Mouse (Mus musculus): Measurements from ENCODE around the gene Prkcq.

The Prkcq gene

DNA sequence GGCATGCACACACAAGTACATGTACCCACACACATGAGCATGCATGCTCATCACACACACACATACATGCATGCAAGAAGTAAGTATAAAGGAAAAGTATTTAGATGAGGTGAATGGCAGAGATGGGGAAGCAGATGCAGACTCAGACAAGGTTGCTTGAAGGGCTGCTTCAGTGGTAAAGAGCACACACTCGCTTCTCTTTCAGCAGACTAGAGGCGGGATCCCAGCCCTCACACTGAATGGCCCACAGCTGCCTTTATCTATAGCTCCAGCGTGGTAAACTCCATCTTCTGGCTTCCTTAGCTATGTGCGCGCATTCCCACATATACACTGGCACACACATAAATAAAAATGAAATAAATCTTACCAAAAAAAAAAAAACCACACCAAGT, 53.6 kb downstream of the Prkcq start:
- DNase-seq: no peak

DNA sequence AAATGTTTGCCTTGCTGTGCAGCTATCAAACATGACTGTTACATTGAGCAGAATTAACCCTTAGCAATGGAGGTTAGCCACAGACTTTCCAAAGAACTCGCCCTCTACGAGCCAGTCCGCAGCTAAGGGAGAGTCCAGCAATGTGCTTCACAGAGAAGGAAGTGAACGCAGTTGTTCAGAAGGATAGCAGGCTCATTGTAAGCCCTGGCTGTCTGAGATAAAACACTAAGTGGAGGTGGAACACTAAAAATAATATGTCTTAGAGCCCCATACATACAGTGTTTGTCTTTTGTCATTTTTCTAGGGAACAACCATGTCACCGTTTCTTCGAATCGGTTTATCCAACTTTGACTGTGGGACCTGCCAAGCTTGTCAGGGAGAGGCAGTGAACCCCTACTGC, 54.6 kb downstream of the Prkcq start:
- DNase-seq: no peak

DNA sequence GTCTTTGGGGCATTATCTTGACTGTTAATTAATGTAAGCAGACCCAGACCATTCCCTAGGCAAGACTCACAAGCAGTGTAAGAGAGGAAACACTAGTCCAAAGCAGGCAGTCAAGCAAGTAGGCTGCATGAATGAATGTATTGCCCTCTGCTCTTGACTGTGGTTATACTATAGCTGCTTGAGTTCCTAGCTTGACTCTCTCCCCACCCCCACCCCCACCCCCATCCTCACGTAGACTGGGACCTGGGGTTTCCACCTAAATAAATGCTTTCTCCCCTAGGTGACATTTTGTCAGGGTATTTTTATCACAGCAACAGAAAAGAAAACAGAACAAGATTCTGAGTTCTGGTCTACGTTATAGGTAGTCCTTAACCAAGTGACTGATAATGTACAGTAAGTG, 57.2 kb downstream of the Prkcq start:
- DNase-seq: no peak

DNA sequence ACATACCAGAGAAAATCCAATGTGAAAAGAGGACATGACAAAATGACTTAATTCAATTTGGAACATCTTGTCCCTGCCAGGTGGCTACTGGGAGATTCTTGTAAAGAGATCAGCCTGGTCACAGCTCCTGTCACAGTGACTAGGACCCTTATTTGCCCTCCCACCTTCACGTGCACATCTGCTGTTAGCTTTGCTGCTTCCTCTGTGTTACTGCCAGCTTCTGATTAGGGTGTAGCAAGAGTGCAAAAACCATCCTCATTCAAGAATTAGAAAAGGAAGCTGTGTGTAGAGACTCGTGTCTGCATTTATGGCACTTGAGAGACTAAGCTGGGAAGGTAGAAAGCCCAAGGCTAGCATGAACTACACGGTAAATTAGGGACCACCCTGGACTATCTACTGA, 59.2 kb downstream of the Prkcq start:
- DNase-seq: no peak

DNA sequence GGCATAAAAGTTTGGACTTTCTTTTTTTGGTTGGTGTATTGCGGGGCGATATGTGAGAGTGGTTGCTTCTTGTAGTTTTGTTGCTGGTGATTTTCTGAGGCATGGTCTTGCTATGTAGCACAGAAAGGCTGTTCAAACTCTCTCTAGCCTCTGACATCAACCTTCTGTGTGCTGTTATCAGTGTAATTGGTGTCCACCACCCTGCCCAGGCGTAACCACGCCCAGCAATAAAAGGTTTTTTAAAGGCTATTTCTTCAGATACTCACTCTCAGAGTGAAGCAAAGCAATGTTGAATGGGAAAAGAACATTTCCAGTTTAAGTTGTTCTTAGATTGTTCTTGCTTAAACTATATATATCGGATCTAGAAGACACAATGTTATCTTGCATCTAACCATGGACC, 60.1 kb downstream of the Prkcq start:
- DNase-seq: no peak

DNA sequence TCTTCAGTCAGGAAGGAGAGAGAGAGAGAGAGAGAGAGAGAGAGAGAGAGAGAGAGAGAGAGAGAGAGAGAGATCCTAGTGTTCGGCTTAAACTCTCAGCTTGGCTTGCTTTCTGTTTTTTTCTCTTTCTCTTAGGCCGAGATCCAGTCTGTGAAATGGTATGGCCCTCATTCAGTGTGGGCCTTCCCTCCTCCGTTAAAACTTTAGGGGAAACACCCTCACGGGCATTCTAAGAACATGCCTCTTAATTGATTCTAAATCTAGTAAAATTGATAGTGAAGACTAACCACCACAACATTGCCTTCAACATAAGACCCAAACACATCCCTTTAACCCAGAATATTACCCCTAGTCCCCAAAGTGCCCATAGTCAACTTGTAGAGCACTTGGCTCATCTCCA, 66.3 kb downstream of the Prkcq start:
- no peak for DNase-seq

DNA sequence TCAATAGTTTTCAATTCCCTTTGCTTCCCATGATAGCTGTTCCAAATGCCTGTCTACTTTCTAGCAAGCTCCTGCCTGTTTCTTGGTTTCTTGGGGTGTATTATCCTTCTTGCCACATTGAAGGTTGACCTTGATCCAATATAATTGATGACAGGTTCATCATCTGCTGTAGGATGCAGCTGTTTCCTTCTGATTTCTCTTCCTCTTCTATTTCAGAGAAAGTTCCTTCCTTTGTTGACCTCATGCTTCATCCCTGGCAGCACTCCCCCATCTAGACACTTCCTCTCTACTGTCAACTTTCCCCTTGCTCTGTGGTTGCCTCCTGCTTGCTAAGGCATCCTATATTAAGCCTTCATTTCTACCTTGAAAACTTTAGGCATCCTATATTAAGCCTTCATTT, 67.6 kb downstream of the Prkcq start:
- DNase-seq: no peak

DNA sequence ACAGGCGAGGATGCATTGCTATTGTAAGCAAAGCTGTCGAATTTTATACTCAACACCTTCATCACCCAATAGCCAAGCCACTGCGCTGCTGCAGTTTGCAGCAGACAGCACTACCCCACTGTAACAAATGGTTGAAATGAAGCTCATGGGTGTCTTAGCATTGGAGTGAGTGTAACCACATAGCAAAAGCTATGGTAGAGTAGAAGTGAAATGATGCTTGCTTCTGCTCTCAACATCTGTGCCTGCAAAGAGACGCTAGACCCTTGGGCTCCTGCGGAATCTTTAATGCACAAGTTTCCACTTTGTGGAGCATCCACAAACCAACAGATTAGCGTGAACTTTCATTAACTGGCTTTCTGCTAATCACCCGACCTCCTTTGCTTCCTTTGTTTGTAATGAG, 74.0 kb downstream of the Prkcq start:
- DNase-seq: no peak

DNA sequence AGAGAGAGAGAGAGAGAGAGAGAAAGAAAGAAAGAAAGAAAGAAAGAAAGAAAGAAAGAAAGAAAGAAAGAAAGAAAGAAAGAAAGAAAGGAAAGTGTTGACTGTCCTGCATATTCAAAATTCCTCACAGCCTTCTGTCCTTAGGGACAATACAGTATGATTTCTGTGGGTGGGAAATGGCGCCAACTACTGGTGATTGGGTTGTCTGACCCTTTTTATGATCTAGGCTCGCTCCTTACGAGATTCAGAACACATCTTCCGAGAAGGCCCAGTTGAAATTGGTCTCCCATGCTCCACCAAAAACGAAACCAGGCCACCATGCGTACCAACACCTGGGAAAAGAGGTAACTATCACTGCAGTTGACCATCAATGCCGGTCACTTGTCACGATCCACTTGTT, 82.0 kb downstream of the Prkcq start:
- no peak for DNase-seq

DNA sequence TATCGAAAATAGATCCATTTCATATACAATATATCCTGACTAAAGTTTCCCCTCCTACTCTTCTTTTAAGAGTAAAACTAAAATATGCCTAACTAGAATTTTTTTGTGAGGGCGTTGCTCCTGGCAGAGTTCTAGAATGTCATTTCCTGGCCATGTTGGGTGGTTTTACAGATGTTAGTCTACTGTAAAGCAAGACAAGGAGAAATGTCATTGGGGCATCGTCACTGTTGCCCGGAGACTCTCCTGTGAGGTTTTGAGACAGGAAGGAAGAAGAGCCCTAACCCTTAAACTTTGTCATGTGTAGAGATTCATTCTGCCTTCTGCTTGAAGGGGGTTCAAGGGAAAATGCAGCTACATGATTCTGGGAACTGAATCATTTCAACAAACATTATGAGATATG, 82.5 kb downstream of the Prkcq start:
- no peak for DNase-seq

DNA sequence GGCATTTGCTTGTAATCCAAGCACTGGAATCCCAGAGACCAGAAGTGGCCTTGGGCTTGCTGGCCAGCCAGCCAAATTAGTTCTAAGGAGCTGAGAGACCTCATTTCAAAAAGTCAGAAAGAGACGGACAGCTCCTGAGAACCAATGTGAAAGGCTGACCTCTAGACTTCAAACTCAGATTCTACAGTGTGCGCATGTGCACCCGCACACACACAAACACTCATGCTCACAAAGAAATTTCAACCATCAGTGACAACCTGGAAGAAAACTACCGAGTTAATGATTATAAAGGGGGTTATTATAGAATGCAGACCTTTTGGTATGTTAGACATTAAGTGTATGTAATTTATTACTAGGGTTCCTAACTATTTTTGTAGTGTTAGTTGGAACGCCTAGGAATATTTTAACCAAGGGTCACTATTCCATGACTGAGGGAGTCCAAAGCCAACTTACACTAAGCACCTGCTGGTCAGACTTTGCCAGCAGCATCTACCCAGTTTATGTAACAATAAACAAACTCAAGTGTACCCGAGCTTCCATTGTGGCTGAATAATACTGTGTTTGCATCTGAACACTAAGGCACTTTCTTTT, 85.4 kb downstream of the Prkcq start:
- DNase-seq: no peak

DNA sequence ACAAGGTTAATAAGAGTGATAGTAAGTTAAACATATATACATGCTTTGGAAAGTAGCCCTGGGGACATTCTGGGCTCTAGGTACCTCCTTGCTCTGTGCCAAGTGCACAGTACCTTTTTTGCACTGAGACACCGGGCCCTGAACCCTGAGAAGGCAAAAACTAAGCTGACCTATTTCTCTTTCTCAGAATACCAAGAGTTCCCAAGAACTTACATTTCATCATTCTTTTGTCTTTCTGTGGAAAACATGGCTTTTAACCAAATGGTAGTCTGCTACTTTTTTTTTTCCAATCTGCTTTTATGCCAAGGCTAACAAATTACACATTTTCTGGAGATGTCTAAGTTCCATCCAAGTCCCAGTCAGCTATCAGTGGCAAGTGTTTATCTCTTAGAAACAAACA, 86.3 kb downstream of the Prkcq start:
- no peak for DNase-seq

DNA sequence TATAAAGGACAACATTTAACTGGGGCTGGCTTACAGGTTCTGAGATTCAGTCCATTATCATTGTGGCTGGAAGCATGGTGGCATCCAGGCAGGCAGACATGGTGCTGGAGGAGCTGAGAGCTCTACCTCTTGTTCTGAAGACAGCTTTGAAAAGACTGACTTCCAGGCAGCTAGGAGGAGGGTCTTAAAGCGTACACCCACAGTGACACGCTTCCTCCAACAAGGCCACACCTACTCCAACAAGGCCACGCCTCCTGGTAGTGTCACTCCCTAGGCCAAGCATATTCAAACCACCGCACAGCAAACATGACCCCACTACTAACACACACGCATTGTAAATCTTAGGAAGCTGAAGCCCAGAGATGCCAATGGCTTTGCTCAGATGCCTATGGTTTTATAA, 87.5 kb downstream of the Prkcq start:
- DNase-seq: no peak

DNA sequence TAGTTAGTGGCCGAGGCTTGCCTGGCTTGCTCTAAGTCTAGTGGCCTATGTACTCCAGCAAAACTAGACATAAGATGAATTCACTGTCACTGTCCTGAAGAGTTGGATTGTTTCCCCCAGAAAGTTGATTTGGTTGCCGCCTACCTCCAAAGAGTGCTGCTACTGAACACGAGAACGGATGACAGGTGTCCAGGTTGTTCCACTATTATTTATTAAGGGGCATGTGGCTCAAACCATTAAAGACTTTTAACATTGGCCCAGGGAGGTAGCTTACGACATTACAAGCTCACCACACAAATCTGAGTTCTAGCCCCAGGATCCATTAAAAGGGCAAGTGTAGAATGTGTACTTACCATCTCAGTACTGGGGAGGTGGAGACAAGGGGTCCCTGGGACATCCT, 92.9 kb downstream of the Prkcq start:
- DNase-seq: no peak

DNA sequence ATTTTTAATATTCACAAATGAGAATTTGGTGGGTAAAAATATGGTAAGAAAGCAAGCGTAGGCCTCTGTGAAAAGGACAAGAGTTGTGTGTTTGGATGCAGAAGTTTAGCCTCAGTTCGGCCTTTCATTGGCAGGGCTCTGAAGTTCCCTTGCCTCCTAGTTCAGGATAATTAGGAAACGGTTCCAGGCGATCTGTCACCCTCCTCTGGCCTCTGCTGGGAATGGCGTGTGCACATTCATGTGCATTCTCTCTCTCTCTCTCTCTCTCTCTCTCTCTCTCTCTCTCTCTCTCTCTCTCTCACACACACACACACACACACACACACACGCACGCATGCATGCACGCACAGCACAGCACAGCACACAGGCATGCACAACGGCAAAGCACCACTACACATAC, 93.5 kb downstream of the Prkcq start:
- DNase-seq: no peak

DNA sequence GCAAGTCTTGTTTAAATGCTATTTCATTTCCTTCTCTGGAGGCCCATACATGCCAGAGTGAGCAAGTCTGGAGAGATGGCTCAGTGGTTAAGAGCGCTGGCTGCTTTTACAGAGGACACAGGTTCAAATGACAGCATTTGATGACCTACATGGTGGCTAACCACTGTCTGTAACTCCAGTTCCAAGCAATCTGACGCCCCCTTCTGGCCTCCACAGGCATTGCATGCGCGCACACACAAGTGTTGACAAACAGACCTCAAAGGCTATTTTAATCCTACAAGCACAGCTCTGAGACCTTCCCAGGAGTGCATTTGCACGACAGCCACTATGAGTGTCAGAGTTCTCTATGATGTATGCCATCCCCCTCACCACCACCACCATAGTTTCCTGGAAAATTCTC, 94.4 kb downstream of the Prkcq start:
- DNase-seq: no peak

DNA sequence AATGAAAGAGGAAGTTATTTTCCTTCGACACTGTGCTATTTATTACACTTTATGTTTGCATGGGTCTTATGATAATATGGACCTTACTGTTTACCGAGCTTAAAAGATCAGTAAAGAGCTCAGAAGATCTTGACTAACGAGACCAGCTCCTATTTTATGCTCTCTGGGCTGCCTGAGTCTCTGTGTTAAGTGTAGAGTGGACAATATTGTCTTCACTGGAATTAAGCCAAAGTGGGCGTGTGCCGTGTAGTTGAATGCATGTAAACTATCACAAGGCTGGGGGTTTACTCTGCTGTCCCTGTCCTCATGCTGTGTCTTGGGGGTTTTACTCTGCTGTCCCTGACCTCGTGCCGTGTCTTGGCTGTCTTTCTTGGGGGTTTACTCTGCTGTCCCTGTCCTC, 107.1 kb downstream of the Prkcq start:
- no peak for DNase-seq

DNA sequence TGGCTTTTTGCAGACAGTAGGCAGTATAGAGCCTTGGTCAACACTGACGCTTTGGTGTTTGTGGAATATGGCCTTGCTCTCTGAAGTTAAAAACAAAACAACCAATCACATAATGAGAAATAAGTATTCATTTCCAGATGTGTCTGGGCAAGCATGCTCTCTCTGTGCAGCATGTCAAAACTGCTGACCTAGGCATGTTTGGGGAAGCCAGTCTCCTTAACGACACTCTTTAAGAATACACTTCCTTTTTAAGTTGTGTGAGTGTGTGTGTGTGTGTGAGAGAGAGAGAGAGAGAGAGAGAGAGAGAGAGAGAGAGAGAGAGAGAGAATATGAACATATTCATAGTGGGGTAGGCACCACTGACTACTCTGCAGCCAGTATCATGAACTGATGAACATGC, 108.3 kb downstream of the Prkcq start:
- no peak for DNase-seq

DNA sequence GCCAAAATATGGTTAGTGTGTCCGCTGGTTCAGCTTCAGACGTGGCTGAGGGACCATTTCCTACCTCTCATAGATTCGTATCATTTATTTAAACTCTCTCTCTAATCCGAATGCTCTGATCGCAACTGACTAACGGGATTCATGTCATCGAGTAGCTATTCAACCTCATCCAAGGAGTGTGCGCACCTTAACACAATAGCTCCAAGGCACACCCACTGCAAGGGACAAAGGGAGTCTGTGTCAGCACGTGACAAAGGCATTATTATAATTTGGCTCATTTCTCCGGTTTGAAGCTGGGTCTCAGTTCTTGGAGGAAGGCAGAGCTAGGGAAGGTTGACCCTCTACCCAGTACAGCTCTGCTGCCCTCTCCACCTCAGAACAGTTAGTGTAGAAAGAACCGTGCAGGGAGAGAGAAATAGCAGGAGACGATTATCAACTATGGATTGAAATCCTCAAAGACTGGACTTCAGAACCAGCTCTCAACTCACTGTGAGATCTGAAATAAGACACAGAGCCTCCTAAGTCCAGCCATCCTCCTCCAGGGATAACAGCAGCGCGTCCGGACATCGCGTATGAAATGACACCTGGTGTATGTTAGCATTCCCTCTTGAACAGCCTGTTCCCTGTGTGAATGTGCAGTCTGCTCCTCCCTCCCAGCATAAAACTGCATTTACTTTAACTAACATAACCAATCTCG, 116.1 kb downstream of the Prkcq start:
- DNase-seq: no peak

DNA sequence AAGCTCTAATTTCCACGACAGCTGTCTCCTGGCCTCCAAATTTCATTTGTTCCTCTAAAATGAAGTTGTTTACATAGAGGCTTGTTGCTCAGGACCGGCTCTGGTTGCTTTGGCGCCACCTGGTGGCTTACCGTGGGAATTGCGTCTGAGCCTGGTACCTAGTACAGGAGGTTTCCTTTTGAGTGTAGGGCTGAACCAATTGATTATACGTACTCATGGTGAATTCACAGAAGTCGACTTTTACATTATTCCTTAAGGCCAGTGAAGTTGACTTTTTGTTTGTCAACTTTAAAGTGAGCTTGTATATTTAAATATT, 116.6 kb downstream of the Prkcq start:
- peak; percentile 81 for DNase-seq

DNA sequence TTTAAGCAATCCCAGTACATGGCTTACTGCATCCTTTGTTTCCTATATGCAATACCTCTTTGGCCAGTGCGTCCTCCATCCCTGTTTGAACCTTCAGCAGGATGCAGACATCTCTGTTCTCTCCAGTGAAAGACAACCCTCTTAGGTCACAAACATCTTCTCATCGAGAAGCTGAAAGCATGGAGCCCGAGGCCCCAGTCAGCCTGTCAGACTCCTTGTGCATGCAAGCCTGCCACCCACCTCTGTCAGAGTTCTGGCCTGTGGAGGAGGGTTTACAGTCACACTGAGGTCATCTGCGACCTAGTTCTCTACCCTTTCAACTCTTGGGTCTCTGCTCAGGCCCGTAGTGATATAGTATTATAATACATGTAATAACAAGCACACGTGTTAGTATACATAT, 119.0 kb downstream of the Prkcq start:
- no peak for DNase-seq

DNA sequence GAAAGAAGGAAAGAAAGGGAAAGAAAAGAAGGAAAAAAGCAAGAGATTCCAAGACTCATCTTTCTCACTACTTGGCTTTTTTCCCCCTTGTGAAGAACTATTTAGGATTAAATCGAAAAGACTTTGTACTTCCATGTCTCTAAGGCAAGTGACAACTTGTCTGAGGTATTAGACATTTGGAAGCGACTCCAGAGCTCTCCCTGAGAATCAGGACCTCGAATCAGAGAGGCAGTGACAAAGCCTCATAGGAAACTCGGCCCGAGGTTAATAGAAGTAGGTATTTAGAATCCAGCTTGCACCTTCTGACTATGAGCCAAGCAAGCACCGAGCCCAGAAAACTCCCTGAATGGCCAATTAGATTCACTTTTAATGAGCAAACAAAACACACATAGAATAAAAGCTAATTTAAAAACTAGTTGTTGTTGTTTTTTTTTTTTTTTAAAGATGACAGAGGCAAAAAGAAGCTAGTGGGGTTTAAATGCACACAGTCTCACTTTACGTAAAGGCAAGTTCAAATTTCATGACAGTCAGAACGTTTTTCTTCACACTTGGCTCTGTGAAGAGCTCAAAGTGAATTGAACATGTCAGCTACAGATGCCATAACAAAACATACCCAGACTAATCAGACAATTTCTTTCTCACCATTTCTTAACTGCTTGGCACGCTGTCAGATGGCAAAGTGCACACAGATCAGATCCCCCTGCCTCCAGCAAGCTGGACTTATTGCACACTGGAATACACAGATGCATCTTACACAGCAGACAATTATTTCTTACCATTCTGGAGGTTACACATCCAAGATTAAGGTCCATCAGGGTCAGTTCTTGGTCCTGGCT, 119.9 kb downstream of the Prkcq start:
- DNase-seq: no peak

DNA sequence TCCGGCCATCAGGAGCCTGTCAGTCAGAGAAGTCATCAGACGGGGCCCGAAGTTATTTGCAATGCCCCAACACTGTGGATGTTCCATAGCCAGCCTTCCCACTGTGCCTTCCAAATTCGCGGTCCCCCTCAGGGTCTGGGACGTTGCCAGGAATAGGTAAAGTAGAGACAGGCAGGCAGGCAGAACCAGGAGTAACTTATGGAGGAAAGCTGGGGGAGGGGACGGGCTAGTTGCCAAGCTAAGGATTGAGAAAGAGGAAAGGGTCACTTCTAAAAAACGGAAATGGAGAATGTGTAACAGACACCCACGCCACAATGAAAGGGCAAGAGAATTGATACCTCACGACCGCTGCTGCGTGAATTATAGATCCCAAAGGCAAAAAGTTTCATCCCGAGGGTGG, 121.2 kb downstream of the Prkcq start:
- DNase-seq: no peak

DNA sequence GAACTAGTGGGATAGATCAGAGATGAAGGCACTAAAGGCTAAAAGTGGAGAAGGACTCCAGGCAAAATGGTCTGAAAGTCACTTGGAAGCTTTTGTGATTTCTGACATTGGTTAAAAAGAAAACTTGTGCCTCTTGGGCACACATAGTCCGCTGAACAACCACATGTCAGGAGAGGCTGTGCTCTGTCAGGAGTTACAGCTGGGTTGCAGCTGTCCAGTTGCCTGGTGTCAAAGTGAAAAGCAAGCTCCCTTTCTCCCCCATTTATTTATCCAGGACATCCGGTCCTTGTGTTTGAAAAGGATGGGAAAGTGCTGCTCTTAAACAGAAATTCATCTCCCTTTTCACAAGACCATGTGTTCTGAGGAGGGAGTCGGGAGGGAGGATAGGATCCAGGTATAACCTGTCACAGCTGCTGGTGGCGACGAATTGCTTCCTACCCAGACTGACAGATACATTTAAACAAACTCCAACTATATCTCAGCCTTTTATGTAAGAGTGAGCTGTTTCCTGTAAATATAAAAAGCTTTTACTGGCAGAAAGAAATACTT, 122.8 kb downstream of the Prkcq start:
- DNase-seq: no peak

All from right cerebral cortex, postnatal 25 days (tissue).